Mouse (Mus musculus): ENCODE data around the gene 1110008L16Rik.
"Not testable (repeated sequence)": the region's sequence is repeated elsewhere in the genome, so short reads cannot be mapped to it uniquely, and the experiment has no call there.

1110008L16Rik gene

DNA sequence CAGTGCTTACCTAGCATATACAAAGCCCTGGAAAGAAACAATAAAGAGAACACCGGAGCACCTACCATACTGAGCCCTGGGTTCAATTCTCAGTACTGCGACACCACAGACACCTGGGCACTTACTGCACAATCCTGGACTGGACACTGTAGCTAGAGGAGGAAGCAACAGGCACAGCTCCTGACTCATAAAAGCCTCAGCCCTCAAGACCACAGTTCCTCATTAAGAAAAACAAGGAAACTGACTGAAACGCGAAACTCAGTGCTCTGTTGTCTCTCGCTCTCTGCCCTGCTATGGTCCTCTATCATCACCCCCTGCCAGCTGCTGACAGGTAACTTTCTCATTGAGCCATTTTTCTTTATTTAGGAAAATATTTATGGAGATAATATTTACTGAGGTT, at the start of gene 1110008L16Rik:
TSS of gene 1110008L16Rik (plus strand) at position 242 of the 400 bp plus-strand sequence.
- no peak for DNase-seq (ENCODE audit: low read depth, low spot score)

DNA sequence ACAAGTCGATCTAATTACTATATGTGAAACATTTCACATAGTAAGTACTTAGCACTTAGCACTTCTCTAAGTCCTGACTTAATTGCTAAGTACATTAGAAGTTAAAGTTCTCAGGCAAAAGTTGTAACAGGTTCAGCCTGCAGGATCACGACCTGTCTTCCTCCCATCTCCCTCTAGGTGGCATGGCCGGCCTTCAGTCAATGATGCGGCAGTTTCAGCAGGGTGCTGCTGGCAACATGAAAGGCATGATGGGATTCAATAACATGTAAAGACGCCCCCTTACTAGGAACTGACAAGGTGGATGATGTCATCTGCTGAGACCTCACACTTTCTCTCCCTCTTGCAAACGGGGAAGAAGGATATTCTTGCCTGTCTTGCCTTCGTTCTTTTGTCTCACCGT, 37.4 kb upstream of the 1110008L16Rik start:
- DNase-seq (ENCODE audit: low read depth, low spot score): not testable (repeated sequence)

DNA sequence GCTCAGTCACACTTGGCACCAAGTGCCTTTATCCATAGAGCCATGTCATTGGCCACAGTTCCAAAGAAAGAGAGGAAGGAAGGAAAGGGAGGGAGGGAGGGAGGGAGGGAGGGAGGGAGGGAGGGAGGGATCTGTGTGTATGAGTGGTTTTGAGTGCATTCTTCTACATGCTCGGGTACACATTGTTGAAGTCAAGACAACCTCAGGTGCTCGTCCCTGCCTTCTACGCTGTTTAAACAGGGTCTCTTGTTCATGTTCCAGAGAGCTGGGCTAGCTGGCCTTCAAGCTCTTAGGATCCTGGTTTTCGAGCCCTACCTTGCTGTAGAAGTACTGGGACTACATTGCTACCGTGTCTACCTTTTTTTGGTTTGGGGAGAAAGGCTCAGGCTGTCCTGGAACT, 36.0 kb upstream of the 1110008L16Rik start:
- not testable (repeated sequence) for DNase-seq (ENCODE audit: low read depth, low spot score)

DNA sequence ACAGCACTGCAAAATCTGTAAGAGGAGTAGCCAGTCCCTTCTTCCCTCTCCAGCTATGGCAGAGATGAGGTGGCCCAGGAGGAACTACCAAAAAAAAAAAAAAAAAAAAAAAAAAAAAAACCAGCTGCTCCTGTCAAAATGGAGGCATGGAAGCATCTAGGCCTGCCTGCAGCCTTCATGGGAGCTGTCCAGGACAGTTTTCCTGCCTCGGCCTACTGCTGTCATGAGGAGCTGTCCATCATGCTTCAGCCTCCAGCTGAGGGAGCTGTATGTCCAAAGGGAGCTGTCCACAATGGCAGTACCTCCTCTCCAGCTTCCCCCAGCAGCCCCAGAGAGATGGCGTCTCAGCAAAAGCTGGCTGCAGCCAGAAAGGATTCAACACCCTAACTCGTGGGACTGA, 27.1 kb upstream of the 1110008L16Rik start:
- DNase-seq (ENCODE audit: low read depth, low spot score): no peak

DNA sequence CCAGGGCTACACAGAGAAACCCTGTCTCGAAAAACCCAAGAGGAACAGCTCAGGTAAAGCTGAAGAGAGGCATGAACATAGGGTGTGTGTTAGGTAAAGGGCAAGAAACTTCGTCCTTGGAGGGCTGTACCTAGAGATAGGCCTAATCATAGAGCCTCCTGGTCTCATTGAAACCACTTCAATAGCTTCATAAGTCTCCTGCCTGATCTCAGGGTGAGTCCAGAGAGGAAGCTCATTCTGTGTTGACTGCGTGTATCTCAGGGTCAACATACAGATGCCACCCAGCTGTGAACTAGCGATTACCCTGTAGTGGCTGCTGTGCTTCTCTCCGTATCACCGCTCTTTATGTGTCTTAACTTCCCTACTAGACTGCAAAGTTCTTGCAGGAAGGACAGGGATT, 21.8 kb upstream of the 1110008L16Rik start:
- not testable (repeated sequence) for DNase-seq (ENCODE audit: low read depth, low spot score)

DNA sequence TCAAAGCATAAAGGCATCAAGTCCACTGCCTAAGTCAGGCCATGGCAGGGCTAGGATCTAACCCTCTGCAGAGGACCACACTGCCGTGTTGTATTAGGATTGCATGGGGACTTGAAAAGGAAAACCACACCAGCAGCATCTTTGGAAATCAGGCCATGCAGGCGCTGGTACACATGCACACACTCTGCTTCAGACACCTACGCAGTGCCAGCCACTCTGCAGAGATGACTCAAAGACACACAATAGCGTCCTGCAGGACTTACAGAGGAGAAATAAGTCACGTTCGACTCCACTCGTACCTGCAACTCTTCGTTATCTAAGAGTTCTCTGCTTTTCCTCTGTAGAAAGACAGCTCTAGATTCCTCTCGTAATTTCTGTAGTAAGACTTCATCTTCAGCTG, 1.3 kb upstream of the 1110008L16Rik start:
- peak; percentile 50 for DNase-seq (ENCODE audit: low read depth, low spot score)

DNA sequence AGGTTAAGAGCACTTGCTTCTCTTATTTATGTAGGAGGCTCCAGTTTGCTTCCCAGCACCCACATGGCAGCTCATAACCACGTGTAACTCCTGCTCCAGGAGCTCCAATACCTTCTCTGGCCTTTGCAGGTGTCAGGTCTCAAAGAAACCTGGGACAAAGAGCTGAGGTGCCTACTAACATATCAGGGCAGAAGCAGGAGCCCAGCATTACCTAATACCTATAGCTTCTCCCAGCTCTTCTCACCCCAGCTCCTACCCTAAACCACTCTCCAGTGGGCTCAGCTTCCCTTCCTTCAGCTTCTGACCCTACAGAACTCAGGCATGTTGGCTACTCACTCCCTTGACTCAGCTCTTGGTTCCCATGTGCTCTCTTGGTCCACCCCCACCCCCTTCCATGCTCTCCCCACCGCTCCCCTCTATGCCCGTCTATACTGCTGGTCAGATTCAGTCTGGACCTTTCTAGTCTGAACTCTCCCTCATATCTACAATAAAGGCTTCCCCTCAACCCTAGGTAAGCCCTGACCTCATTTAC, 1.5 kb downstream of the 1110008L16Rik start:
- DNase-seq (ENCODE audit: low read depth, low spot score): no peak

DNA sequence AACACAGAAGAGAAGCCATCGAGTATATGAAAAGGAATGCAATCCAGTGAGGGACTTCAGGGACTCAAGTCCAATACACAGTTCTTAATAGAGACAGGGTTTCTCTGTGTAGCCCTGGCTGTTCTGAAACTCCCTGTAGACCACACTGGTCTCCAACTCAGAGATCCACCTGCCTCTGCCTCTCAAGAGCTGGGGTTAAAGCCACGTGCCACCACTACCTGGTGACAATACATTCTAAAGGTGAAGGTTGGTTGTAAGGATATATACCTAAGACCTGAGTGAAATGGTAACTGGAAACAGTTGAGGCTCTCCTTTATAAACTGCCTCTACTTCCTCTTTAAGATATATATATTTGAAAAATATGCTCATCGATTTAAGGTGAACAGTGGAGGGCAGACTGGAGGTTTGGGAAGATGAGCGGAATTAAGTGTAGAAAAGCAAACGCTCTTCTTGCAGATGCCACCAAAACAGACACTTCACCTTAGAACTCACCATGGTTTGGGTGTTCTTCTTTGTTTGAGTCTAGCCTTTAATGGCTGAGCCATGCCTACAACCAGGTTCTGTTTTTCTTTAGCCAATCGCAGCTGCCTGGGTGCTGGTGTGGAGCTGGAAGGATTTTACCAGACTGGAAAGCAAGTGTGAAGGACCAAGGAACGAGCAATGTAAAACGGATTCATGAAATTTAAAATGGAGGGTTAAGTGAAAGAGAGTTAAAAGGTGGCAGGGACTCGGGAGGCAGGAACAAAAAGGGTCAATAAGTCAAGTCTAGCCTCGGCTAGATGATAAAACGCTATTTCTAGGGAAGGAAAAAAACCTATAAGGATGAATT, 2.3 kb downstream of the 1110008L16Rik start:
- DNase-seq (ENCODE audit: low read depth, low spot score): no peak

DNA sequence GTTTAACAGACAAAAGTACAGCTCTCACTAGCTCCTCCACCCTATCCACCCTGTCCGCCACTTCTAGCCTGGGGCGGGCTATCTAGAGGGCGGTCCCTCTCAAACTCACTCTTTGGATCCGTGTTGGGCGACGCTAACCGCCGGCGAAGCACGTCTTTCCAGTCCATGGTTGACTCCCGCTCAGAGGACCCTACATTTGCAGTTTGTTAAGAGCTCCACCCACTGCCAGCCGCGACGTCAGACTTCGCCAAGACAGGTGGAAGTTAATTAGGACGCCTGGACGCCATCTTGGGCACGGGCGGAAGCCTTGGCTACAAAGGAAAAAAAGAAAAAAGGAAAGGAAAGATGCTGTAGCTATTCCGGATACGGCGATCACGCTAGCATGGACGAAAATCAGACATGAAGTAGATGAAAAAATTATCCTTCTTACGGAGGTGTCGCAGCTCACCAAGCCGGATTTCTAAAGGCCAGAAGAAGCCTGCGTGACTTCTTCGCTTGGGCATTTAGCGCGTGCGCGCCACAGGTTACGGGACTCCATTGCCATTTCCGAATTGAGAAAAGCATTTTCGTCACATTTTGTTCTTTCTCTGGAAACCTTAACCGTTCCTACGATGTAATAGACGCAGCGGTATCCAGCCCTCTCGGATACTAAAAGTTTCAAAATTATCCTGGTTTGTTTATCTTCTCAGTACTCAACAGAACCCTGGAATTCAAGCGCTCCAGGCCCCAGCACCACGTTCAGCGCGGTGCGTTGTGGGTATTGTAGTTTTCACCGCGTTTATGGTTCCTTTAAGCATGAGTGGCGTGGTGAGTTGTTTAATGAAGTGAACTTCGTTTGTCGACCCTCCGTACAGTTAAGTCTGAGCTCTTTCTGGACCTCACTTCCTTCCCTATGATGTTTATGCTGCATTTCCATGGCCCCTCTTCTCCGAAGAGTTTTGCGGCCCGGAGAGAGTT, 3.4 kb downstream of the 1110008L16Rik start, which contains the start of gene Ppp2r3c:
TSS of gene Ppp2r3c (minus strand) at position 514 of the 957 bp plus-strand sequence.
- peak; percentile 96 for DNase-seq (ENCODE audit: low read depth, low spot score)

DNA sequence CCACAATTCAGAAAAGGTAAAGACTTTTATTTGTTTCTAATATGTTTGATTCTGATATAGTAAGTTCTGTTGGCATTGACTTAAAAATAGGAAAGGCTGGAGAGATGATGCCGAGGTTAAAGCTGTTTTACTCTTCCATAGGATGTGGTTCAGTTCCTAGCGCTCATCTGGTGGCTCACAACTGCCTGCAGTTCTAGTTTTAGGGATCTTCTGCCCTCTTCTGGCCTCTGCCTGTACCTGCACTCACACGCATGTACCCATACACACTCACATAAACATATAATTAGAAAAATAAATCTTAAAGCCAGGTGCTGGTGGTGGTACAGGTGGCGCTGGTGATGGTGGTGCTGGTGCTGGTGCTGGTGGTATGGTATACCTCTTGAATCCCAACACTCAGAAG, 7.0 kb downstream of the 1110008L16Rik start:
- DNase-seq (ENCODE audit: low read depth, low spot score): no peak

DNA sequence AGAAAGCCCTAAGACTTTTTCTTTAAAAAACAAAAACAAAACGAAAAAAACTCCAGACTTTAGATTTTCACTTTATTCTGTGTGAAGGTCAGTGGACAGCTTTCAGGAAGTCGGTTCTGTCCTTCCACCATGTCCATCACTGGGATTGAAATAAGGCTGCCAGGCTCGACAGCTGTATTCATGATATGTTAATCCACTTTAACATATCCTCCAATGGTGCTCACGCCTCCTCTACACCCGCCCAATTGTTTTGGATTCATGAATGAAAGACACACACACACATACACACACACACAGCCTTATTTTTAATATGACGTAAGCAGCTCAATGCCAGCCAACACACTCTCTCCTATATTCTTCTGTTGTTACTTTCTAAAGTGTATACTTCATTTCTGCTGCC, 8.2 kb downstream of the 1110008L16Rik start:
- no peak for DNase-seq (ENCODE audit: low read depth, low spot score)

DNA sequence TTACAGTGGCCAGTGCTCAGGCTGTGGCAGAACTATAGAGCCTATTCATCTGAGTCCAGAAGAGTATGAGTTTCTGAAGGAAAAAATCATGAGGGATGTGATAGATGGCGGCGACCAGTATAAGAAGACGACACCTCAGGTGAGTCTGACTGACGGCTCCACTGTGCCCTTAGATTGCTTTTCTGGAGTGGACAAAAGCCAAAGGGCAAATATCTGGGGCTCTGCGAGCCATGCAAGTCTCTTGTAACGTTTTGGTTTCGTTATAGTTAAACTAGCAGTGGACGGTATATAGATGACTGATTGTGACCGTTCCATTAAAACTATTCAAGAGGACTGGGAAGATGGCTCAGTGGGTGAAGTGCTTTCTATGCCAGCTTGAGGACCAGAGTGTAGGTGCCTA, 9.4 kb downstream of the 1110008L16Rik start:
- no peak for DNase-seq (ENCODE audit: low read depth, low spot score)

DNA sequence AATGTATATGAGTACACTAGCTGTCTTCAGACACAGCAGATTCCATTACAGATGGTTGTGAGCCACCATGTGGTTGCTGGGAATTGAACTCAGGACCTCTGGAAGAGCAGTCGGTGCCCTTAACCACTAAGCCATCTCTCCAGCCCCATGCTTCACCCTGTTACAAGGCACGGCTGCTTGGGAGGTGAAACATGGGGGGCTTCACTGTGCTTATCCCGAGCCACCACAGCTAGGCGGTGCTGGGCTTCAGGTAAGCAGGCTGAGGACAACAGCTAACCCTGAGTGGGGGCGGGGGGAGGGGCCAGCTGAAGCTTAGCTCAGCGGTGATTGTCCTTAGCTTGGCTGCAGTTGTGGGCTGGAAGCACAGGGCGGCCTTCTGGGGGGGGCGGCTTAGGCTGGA, 10.1 kb downstream of the 1110008L16Rik start:
- no peak for DNase-seq (ENCODE audit: low read depth, low spot score)

DNA sequence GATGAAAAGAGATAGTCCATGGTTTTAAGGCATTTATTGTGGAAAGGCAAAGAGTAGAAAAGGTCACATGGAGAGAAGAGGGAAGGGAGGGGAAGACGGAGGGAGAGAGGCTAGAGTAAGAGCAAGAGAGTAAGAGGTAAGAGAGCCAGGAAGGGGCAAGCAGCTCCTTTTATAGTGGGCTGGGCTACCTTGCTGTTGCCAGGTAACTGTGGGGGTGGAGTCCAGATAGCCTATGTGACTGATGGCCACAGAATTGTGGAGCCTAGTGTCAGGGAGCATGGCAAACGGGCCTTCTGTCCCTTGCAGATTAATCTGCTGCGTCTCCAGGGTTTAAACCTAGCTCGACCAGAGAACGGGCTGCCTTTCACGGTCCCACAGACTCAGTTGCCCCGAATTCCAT, 12.5 kb downstream of the 1110008L16Rik start:
- DNase-seq (ENCODE audit: low read depth, low spot score): no peak

DNA sequence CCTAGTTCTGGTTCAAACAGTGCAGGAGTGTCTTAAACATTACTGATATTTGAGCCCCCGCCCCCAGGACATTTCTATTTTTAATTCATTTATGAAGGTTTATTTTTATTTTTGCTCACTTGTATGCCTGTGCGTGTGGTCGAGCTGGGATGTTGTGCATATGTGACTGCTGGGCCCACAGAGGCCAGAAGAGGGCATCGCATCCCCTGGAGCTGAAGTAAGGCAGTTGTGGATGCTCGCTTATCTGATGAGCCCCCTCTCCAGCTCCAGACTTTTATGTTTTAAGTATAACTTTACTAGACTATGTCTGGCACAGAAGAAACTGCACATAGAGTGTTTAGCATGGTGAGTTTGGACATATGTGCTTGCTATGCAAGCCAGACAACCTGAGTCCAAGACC, 14.5 kb downstream of the 1110008L16Rik start:
- DNase-seq (ENCODE audit: low read depth, low spot score): no peak

DNA sequence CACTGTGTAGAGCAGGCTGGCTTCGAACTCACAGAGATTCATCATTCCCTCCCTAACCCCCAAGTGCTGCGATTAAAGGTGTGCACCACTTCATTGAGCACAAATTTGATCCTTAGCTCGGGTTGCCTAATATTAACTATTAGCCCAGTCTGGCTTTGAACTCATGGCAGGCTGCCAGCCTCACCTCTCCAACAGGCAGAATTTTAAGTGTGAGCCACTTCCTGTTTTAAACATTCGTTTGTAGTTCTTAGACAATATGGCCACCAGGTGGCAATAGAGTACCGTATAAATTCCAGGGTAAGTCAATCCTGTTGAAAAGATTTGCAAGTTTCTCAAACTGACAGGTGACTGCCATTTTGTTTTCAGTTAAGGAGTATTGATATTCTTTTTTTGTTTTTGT, 15.8 kb downstream of the 1110008L16Rik start:
- DNase-seq (ENCODE audit: low read depth, low spot score): peak; percentile 69

DNA sequence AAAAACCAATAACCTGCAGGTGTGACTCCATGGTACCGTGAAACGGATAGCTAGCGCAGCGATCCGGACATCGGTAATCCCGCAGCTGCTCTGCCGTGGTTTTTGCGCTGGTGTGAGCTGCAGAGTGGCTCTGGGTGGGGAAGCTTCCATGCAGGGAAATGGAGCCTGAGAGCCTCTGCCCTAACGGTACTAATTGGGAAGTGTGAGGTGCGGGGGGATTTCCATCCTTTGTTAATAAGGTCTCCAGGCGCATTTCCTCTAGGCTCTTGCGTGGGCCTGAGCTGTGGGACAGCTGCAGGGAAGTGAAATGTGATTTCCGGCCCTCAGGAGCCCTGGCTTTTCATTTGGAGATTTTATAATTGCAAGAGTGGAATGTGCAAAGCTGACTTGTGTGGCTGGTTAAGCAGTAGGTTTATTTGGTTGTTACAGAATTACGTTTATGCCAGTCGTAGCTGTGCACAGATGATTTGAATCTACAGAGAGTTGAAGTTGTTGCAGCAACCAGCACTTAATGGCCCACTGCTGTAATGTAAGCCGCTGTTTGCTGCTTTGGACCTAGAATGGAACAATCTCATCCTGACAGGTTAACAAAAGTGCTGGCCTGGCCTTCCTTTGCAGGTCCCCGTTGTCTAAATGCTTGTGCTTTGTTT, 22.4 kb downstream of the 1110008L16Rik start:
- no peak for DNase-seq (ENCODE audit: low read depth, low spot score)

DNA sequence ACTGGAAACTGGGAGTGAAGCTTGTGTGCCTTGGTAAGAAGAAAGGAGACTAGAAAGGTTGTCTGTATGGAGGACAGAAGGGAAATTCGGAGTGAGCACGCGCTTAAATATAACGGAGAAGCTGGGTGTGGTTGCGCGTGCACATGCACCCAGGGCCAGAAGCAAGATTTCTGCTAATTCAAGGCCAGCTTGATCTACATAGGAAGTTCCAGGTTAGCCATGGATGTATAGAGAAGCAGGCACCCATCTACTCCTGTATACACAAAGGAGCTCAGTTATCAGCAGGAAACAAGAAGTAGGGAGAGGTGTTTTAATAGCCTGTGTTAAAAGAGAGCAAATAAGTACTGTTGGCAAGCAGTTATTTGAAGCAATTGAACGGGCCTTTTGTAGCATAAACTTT, 26.3 kb downstream of the 1110008L16Rik start:
- no peak for DNase-seq (ENCODE audit: low read depth, low spot score)

DNA sequence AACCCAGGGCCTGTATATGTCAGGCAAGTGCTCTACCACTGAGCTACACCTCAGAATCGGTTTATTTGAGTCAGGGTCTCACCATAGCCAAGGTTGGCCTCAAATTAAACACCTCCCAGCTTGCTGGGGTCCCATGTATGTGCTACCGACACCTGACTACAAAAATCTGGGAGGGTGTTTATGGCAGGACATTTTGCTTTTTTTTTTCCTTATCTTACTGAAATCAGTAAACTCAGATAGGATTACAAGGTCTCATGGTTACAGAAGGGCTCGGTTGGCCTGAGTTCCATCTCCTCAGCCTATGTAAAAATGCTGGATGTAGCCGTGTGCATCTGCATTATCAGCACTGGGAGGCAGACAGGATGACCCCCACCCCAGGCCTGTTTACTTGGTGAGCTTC, 29.4 kb downstream of the 1110008L16Rik start:
- no peak for DNase-seq (ENCODE audit: low read depth, low spot score)

DNA sequence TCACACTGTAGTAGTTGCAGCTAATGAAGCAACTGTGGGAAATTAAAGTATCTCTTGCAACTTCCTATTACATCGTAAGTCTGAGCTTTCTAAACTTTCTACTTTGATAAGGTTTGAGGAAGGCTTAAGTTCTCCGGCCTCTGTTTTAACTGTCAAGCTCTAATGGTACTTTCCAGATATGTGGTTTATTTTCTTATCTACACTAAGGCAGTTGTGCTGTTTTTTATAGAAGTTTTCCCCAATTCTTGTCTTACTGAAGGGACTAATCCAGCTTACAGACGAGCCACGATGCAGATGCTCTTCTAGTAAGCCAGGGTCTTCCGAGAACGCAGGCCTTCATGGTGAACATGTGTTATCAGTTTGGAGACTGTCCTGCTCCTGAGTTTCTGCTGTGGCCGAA, 30.0 kb downstream of the 1110008L16Rik start:
- no peak for DNase-seq (ENCODE audit: low read depth, low spot score)

DNA sequence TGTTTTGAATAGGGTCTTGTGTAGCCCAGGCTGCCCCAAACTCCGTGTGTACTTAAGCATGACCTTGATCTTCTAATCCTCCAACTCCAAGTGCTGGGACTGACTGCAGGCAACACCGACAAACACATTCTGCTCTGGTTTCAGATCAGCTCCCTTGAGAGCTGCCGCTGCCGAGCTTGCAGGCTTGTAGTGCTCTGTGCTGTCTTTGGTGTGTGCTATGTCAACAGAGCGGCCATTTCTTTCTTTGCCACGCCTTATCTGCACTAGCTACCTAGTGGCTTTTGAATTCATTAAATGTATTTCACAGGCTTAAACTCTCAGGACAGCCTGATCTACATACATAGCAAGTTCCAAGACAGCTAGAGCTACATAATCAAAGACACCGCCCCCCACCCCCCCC, 34.3 kb downstream of the 1110008L16Rik start:
- no peak for DNase-seq (ENCODE audit: low read depth, low spot score)

DNA sequence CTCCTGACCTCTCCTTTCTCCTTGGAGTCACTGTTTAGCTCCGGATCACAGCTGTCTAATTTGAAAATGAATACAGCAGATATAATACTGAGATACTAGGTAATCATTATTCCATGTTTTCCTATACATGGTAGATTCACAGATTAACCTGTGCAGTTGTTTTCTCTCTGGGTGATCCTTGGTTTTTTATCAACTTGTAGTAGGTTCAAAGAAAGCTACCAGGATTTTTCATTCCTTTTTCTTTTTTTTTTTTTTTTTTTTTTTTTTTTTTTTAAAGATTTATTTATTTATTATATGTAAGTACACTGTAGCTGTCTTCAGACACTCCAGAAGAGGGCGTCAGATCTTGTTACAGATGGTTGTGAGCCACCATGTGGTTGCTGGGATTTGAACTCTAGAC, 39.1 kb downstream of the 1110008L16Rik start:
- DNase-seq (ENCODE audit: low read depth, low spot score): not testable (repeated sequence)

Measured in telencephalon, adult 2 months (tissue).